Mouse (Mus musculus) ES-Bruce4 (cell line): ENCODE results near the gene Atp1a1.

ENCODE experiments used
- CTCF ChIP-seq: IDR thresholded peaks from one replicate; pipeline ENCODE4 v1.8.1; 2011; ENCODE audit warnings: low read depth, low read length
- EP300 ChIP-seq: IDR thresholded peaks from 2 replicates; pipeline ENCODE4 v1.6.1; 2011; ENCODE audit warnings: low read depth, low read length; ENCODE audit not compliant: insufficient read depth
- POLR2A ChIP-seq: IDR thresholded peaks from one replicate; pipeline ENCODE4 v1.8.1; 2011; ENCODE audit warnings: low read length; ENCODE audit not compliant: insufficient read depth

DNA sequence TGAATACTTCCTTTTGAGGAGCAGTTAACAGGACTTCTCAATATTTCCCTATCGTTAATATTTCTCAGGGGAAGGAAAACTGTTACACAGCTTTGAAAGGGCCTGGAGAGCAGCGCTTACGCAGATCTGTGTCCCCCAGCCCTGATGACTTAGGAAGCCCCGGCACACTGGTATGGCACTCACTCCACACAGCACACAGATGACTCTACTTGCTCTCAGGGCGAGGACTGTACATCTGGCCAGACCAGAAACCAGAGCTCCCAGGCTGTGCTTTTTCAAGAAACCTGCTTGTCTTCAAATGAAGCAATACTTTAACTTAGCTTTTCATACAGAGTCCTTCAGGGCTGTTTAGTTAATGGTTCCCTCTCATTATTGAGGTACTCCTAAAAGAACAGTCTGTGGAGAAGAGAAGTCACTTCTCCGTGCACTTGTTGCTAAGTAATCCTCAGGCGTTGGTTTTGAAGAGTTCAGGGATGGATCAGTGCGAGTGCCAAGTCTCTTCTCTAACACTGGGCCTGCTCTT lies 3.4 kb downstream of the Atp1a1 start:
- TF ChIP-seq POLR2A (no peak), CTCF (no peak), EP300 (no peak)
